Mouse (Mus musculus) heart, postnatal 0 days (tissue): ENCODE measurements around the gene Phc3. TPM values are rescaled to one million over a fixed set of nuclear protein-coding genes. Genes with fewer than 3 reads are reported as not detected.

Source experiments
- ATAC-seq: fragments of 200-750 bp; cut with Nextera tagmentation; 2 replicates; pipeline ENCODE4 v1.8.0; 2017; ENCODE audit warnings: low read depth, moderate number of reproducible peaks, moderate library complexity; ENCODE audit not compliant: insufficient read depth
- DNase-seq: peaks from one replicate; pipeline ENCODE4 v3.0.0-alpha.2; 2016; ENCODE audit warnings: low spot score
- H3K27ac ChIP-seq: fragments of 300-500 bp; sonication (generic); 2 replicates; pipeline ENCODE4 v1.5.1; 2014; ENCODE audit warnings: low read depth, mild to moderate bottlenecking
- H3K27me3 ChIP-seq: fragments of 300-500 bp; sonication (generic); 2 replicates; pipeline ENCODE4 v1.6.1; 2014; ENCODE audit warnings: low read length, mixed read lengths; ENCODE audit not compliant: control insufficient read depth, insufficient read depth
- H3K36me3 ChIP-seq: fragments of 300-500 bp; sonication (generic); replicated peaks from 2 replicates; pipeline ENCODE4 v1.6.1; 2014; ENCODE audit warnings: low read length, mixed read lengths; ENCODE audit not compliant: control insufficient read depth, insufficient read depth
- H3K4me1 ChIP-seq: fragments of 300-500 bp; sonication (generic); 2 replicates; pipeline ENCODE4 v1.6.1; 2014; ENCODE audit warnings: antibody characterized with exemption; ENCODE audit not compliant: control insufficient read depth, insufficient read depth
- H3K4me2 ChIP-seq: fragments of 300-500 bp; sonication (generic); 2 replicates; pipeline ENCODE4 v1.6.1; 2014; ENCODE audit warnings: low read depth, mild to moderate bottlenecking, low read length, moderate library complexity
- H3K4me3 ChIP-seq: fragments of 300-500 bp; sonication (generic); 2 replicates; pipeline ENCODE4 v1.5.1; 2014; ENCODE audit warnings: low read depth, low read length
- H3K9ac ChIP-seq: fragments of 300-500 bp; sonication (generic); replicated peaks from 2 replicates; pipeline ENCODE4 v1.6.1; 2014; ENCODE audit warnings: low read depth, low read length, mixed read lengths
- H3K9me3 ChIP-seq: fragments of 300-500 bp; sonication (generic); replicated peaks from 2 replicates; pipeline ENCODE4 v1.6.1; 2016; ENCODE audit warnings: low read length; ENCODE audit not compliant: control insufficient read depth
- CTCF ChIP-seq: IDR thresholded peaks from 2 replicates; pipeline ENCODE4 v1.5.1; 2016; ENCODE audit warnings: antibody characterized with exemption, control low read depth, low read depth
- EP300 ChIP-seq: IDR thresholded peaks from 2 replicates; pipeline ENCODE4 v1.6.1; 2016; ENCODE audit warnings: antibody characterized with exemption, low read depth
- WGBS: fragments of 180-500 bp; shearing (Covaris S2); extraction: QIAGEN DNeasy Blood & Tissue Kit; methylation state at CpG from one replicate; pipeline ENCODE4 v1.1.7; 2014; 5-methylcytosine and 5-hydroxymethylcytosine counted together
- polyA plus RNA-seq: library from polyadenylated mRNA; unstranded; fragments of >200 nt; fragmentation: Nextera tagmentation; extraction: Ambion mirVana; gene quantifications from 2 replicates; pipeline ENCODE4 v1.2.1, GENCODE M21; 2015
- total RNA-seq: library from RNA; depleted of rRNA; stranded (reverse); fragments of >200 nt; gene quantifications from 2 replicates; pipeline ENCODE4 v1.2.3, GENCODE M21; 2014; ENCODE audit warnings: low replicate concordance

Phc3 gene
- total and polyA plus RNA-seq, 2 experiments from 2014 or later = 3.3 to 10.3 TPM

- Histone ChIP-seq H3K4me3 (no peak overlapping the region), H3K27me3 (no peaks in the 10 kb centered on the region), H3K36me3 (peaks cover 85% of the 10 kb centered on the region), H3K4me2 (no peak overlapping the region), H3K9me3 (no peaks in the 10 kb centered on the region), H3K9ac (no peak overlapping the region; the same call in 1 of the 2 replicates), H3K4me1 (no peaks in the 10 kb centered on the region), H3K27ac (no peak overlapping the region)
- ATAC-seq = no peak
- WGBS = 74% methylated on average over 2 of the region's 2 CpGs
- no peak for DNase-seq
- TF ChIP-seq CTCF = no peak
- TF ChIP-seq EP300 = no peak
These were observed 10.5 kb downstream of the Phc3 start for GRCm38 (mm10) chr3:30958709-30959108.

- peaks cover 84% of the 10 kb centered on the region for H3K36me3 ChIP-seq
- WGBS = 92% methylated on average over 6 of the region's 6 CpGs
These were observed 12.9 kb downstream of the Phc3 start for GRCm38 (mm10) chr3:30956327-30956726.

GRCm38 (mm10) chr3:30952273-30953070, 16.7 kb downstream of the Phc3 start:
- no peak overlapping the region for H3K27ac ChIP-seq

More at GRCm38 (mm10) chr3:30956327-30956726, 12.9 kb downstream of the Phc3 start:
- no peak overlapping the region for H3K9ac ChIP-seq
- H3K27ac ChIP-seq = no peak overlapping the region
- H3K9me3 ChIP-seq = no peaks in the 10 kb centered on the region
- no peak overlapping the region for H3K4me3 ChIP-seq
- DNase-seq (no peak), ATAC-seq (no peak)
- no peaks in the 10 kb centered on the region for H3K27me3 ChIP-seq
- TF ChIP-seq CTCF (no peak), EP300 (no peak)
- H3K4me1 ChIP-seq = no peaks in the 10 kb centered on the region
- no peak overlapping the region for H3K4me2 ChIP-seq

GRCm38 (mm10) chr3:30951652-30952051, 17.6 kb downstream of the Phc3 start:
- peaks cover 70% of the 10 kb centered on the region for H3K36me3 ChIP-seq

More at GRCm38 (mm10) chr3:30952273-30953070, 16.7 kb downstream of the Phc3 start:
- TF ChIP-seq EP300 (no peak), CTCF (no peak)
- DNase-seq (no peak), ATAC-seq (no peak)
- WGBS = 85% methylated on average over 12 of the region's 12 CpGs
- no peaks in the 10 kb centered on the region for H3K27me3 ChIP-seq
- H3K4me2 ChIP-seq = no peak overlapping the region
- no peaks in the 10 kb centered on the region for H3K9me3 ChIP-seq
- no peaks in the 10 kb centered on the region for H3K4me1 ChIP-seq
- H3K36me3 ChIP-seq = peaks cover 72% of the 10 kb centered on the region
- no peak overlapping the region for H3K9ac ChIP-seq
- no peak overlapping the region for H3K4me3 ChIP-seq

GRCm38 (mm10) chr3:30934384-30934783, 34.8 kb downstream of the Phc3 start:
- Histone ChIP-seq H3K4me1 (no peaks in the 10 kb centered on the region), H3K27ac (no peak overlapping the region), H3K4me3 (no peak overlapping the region), H3K9ac (no peak overlapping the region), H3K4me2 (no peak overlapping the region), H3K9me3 (no peaks in the 10 kb centered on the region), H3K36me3 (peaks cover 58% of the 10 kb centered on the region), H3K27me3 (no peaks in the 10 kb centered on the region)
- TF ChIP-seq EP300 = no peak
- TF ChIP-seq CTCF = no peak
- ATAC-seq (no peak), DNase-seq (no peak)

More at GRCm38 (mm10) chr3:30951652-30952051, 17.6 kb downstream of the Phc3 start:
- Histone ChIP-seq H3K9me3 (no peaks in the 10 kb centered on the region), H3K4me2 (no peak overlapping the region), H3K27me3 (no peaks in the 10 kb centered on the region), H3K9ac (no peak overlapping the region), H3K4me1 (no peaks in the 10 kb centered on the region), H3K27ac (no peak overlapping the region), H3K4me3 (no peak overlapping the region)
- TF ChIP-seq CTCF (no peak), EP300 (no peak)
- WGBS = 53% methylated on average over 3 of the region's 3 CpGs
- DNase-seq = no peak
- ATAC-seq = no peak
